Mouse (Mus musculus) hindbrain, embryonic 13.5 days (tissue): ENCODE measurements around the gene Rpusd4. TPM values are rescaled to one million over a fixed set of nuclear protein-coding genes. Genes with fewer than 3 reads are reported as not detected.

Source experiments
- ATAC-seq: fragments of 200-750 bp; cut with Nextera tagmentation; 2 replicates; pipeline ENCODE4 v1.8.0; 2017; ENCODE audit warnings: moderate TSS enrichment; ENCODE audit not compliant: low FRiP score
- H3K27ac ChIP-seq: fragments of 300-500 bp; sonication (generic); 2 replicates; pipeline ENCODE4 v1.5.1; 2015; ENCODE audit warnings: inconsistent platforms, mild to moderate bottlenecking, moderate library complexity
- H3K27me3 ChIP-seq: fragments of 300-500 bp; sonication (generic); 2 replicates; pipeline ENCODE4 v1.6.1; 2015; ENCODE audit warnings: mild to moderate bottlenecking, inconsistent platforms
- H3K36me3 ChIP-seq: fragments of 300-500 bp; sonication (generic); 2 replicates; pipeline ENCODE4 v1.6.1; 2015; ENCODE audit warnings: mild to moderate bottlenecking, inconsistent platforms
- H3K4me1 ChIP-seq: fragments of 300-500 bp; sonication (generic); replicated peaks from 2 replicates; pipeline ENCODE4 v1.6.1; 2015; ENCODE audit warnings: inconsistent platforms
- H3K4me2 ChIP-seq: fragments of 300-500 bp; sonication (generic); 2 replicates; pipeline ENCODE4 v1.6.1; 2015; ENCODE audit warnings: inconsistent platforms, mild to moderate bottlenecking, moderate library complexity
- H3K4me3 ChIP-seq: fragments of 300-500 bp; sonication (generic); 2 replicates; pipeline ENCODE4 v1.5.1; 2015; ENCODE audit warnings: mild to moderate bottlenecking, inconsistent platforms
- H3K9ac ChIP-seq: fragments of 300-500 bp; sonication (generic); 2 replicates; pipeline ENCODE4 v1.6.1; 2015; ENCODE audit warnings: mild to moderate bottlenecking, inconsistent platforms
- H3K9me3 ChIP-seq: fragments of 300-500 bp; sonication (generic); 2 replicates; pipeline ENCODE4 v1.6.1; 2016; ENCODE audit warnings: inconsistent platforms
- WGBS: fragments of 180-500 bp; shearing (Covaris S2); methylation state at CpG from one replicate; pipeline ENCODE4 v1.1.7; 2015; 5-methylcytosine and 5-hydroxymethylcytosine counted together
- polyA plus RNA-seq: library from polyadenylated mRNA; unstranded; fragments of >200 nt; fragmentation: Nextera tagmentation; extraction: Ambion mirVana; gene quantifications from 2 replicates; pipeline ENCODE4 v1.2.1, GENCODE M21; 2015

Gene Rpusd4
- polyA plus RNA-seq, 1 experiment from 2014 or later = 19.9 TPM

- 97% methylated on average over 2 of the region's 2 CpGs for WGBS
- H3K4me2 ChIP-seq = no peak overlapping the region
- no peak overlapping the region for H3K27ac ChIP-seq
- peaks cover 7% of the 10 kb centered on the region; the same call in 1 of the 2 replicates for H3K36me3 ChIP-seq
- peaks cover 18% of the 10 kb centered on the region for H3K4me1 ChIP-seq
- no peaks in the 10 kb centered on the region for H3K9me3 ChIP-seq
- no peak overlapping the region for H3K4me3 ChIP-seq
- ATAC-seq = no peak
- H3K27me3 ChIP-seq = no peaks in the 10 kb centered on the region
- H3K9ac ChIP-seq = no peak overlapping the region
Observed at GRCm38 (mm10) chr9:35263431-35263830, 4.2 kb upstream of the Rpusd4 start.

- no peak overlapping the region for H3K27ac ChIP-seq
- H3K4me3 ChIP-seq = no peak overlapping the region
- no peaks in the 10 kb centered on the region for H3K27me3 ChIP-seq
- 94% methylated on average over 3 of the region's 3 CpGs for WGBS
- H3K9ac ChIP-seq = no peak overlapping the region
- H3K4me2 ChIP-seq = no peak overlapping the region
- no peak for ATAC-seq
- H3K4me1 ChIP-seq = peaks cover 23% of the 10 kb centered on the region
- H3K36me3 ChIP-seq = no peaks in the 10 kb centered on the region
- H3K9me3 ChIP-seq = no peaks in the 10 kb centered on the region
Observed at GRCm38 (mm10) chr9:35264509-35264908, 3.2 kb upstream of the Rpusd4 start.

- no peaks in the 10 kb centered on the region for H3K27me3 ChIP-seq
- H3K4me1 ChIP-seq = peaks cover 25% of the 10 kb centered on the region
- H3K9ac ChIP-seq = peak overlapping the region; percentile 77
- peak overlapping the region; percentile 66 for H3K4me2 ChIP-seq
- H3K9me3 ChIP-seq = no peaks in the 10 kb centered on the region
- H3K4me3 ChIP-seq = peak overlapping the region; percentile 79
- WGBS = 2% methylated on average over 21 of the region's 21 CpGs
- peak; percentile 65 for ATAC-seq
- peak overlapping the region; percentile 81 for H3K27ac ChIP-seq
- H3K36me3 ChIP-seq = peaks cover 10% of the 10 kb centered on the region
Observed at GRCm38 (mm10) chr9:35267976-35268715, 481 bp downstream of the Rpusd4 start.

GRCm38 (mm10) chr9:35277855-35278365 is 10.2 kb downstream of the Rpusd4 start:
- H3K27ac ChIP-seq = no peak overlapping the region

GRCm38 (mm10) chr9:35278451-35278850 is 10.8 kb downstream of the Rpusd4 start:
- H3K4me3 ChIP-seq = no peak overlapping the region
- WGBS = 87% methylated on average over 4 of the region's 4 CpGs

More at GRCm38 (mm10) chr9:35277855-35278365, 10.2 kb downstream of the Rpusd4 start:
- H3K27me3 ChIP-seq = 0 out of 2 replicates have a peak, but pooled peaks cover under 1% of the 10 kb centered on the region
- H3K9ac ChIP-seq = no peak overlapping the region
- no peak for ATAC-seq
- H3K9me3 ChIP-seq = no peaks in the 10 kb centered on the region
- peaks cover 44% of the 10 kb centered on the region for H3K36me3 ChIP-seq
- no peaks in the 10 kb centered on the region for H3K4me1 ChIP-seq
- H3K4me2 ChIP-seq = no peak overlapping the region
- H3K4me3 ChIP-seq = no peak overlapping the region
- WGBS = 91% methylated on average over 3 of the region's 3 CpGs

GRCm38 (mm10) chr9:35282006-35282850 is 14.6 kb downstream of the Rpusd4 start:
- Histone ChIP-seq H3K4me1 (no peaks in the 10 kb centered on the region), H3K36me3 (peaks cover 9% of the 10 kb centered on the region), H3K27me3 (peaks cover 42% of the 10 kb centered on the region), H3K4me3 (no peak overlapping the region), H3K9ac (no peak overlapping the region), H3K27ac (no peak overlapping the region), H3K9me3 (no peaks in the 10 kb centered on the region), H3K4me2 (no peak overlapping the region)
- 20% methylated on average over 5 of the region's 5 CpGs for WGBS
- 0 out of 2 replicates have a peak, but pooled peaks have one; percentile 34 for ATAC-seq

More at GRCm38 (mm10) chr9:35278451-35278850, 10.8 kb downstream of the Rpusd4 start:
- Histone ChIP-seq H3K4me1 (no peaks in the 10 kb centered on the region), H3K36me3 (peaks cover 39% of the 10 kb centered on the region), H3K4me2 (no peak overlapping the region), H3K9me3 (no peaks in the 10 kb centered on the region), H3K27me3 (peaks cover 6% of the 10 kb centered on the region), H3K27ac (no peak overlapping the region), H3K9ac (0 out of 2 replicates have a peak overlapping the region, but pooled peaks have one; percentile 9)
- no peak for ATAC-seq

- no peak overlapping the region for H3K27ac ChIP-seq
- peaks cover 3% of the 10 kb centered on the region for H3K36me3 ChIP-seq
- peaks cover 48% of the 10 kb centered on the region for H3K27me3 ChIP-seq
- 64% methylated on average over 5 of the region's 5 CpGs for WGBS
- no peaks in the 10 kb centered on the region for H3K4me1 ChIP-seq
- no peak overlapping the region for H3K4me2 ChIP-seq
- H3K4me3 ChIP-seq = no peak overlapping the region
- H3K9me3 ChIP-seq = no peaks in the 10 kb centered on the region
- 0 out of 2 replicates have a peak, but pooled peaks have one; percentile 33 for ATAC-seq
- no peak overlapping the region for H3K9ac ChIP-seq
Observed at GRCm38 (mm10) chr9:35282851-35283200, 15.2 kb downstream of the Rpusd4 start.

GRCm38 (mm10) chr9:35283415-35284069 is 15.9 kb downstream of the Rpusd4 start:
- Histone ChIP-seq H3K9ac (no peak overlapping the region), H3K4me2 (no peak overlapping the region), H3K27me3 (peaks cover 55% of the 10 kb centered on the region), H3K4me1 (no peaks in the 10 kb centered on the region), H3K27ac (no peak overlapping the region), H3K9me3 (no peaks in the 10 kb centered on the region), H3K36me3 (no peaks in the 10 kb centered on the region; the same call in 1 of the 2 replicates), H3K4me3 (no peak overlapping the region)
- ATAC-seq = peak; percentile 52
- 60% methylated on average over 13 of the region's 13 CpGs for WGBS

GRCm38 (mm10) chr9:35284351-35284750 is 16.7 kb downstream of the Rpusd4 start:
- H3K9me3 ChIP-seq = no peaks in the 10 kb centered on the region
- H3K36me3 ChIP-seq = no peaks in the 10 kb centered on the region
- H3K27me3 ChIP-seq = peaks cover 64% of the 10 kb centered on the region
- H3K27ac ChIP-seq = no peak overlapping the region
- H3K4me1 ChIP-seq = no peaks in the 10 kb centered on the region
- WGBS = 89% methylated on average over 4 of the region's 4 CpGs
- ATAC-seq = no peak
- H3K9ac ChIP-seq = no peak overlapping the region
- no peak overlapping the region for H3K4me2 ChIP-seq
- no peak overlapping the region for H3K4me3 ChIP-seq

- 69% methylated on average over 3 of the region's 3 CpGs for WGBS
- ATAC-seq = no peak
- Histone ChIP-seq H3K27ac (no peak overlapping the region), H3K9me3 (no peaks in the 10 kb centered on the region), H3K36me3 (no peaks in the 10 kb centered on the region), H3K4me1 (no peaks in the 10 kb centered on the region), H3K27me3 (peaks cover 83% of the 10 kb centered on the region), H3K9ac (no peak overlapping the region), H3K4me2 (no peak overlapping the region), H3K4me3 (no peak overlapping the region)
Observed at GRCm38 (mm10) chr9:35286351-35286750, 18.7 kb downstream of the Rpusd4 start.

GRCm38 (mm10) chr9:35289992-35290391 is 22.3 kb downstream of the Rpusd4 start:
- H3K9me3 ChIP-seq = no peaks in the 10 kb centered on the region
- H3K36me3 ChIP-seq = no peaks in the 10 kb centered on the region
- H3K27me3 ChIP-seq = peaks cover 89% of the 10 kb centered on the region
- H3K4me2 ChIP-seq = no peak overlapping the region
- no peak overlapping the region for H3K27ac ChIP-seq
- 0 out of 2 replicates have a peak, but pooled peaks have one; percentile 39 for ATAC-seq
- no peak overlapping the region for H3K9ac ChIP-seq
- no peaks in the 10 kb centered on the region for H3K4me1 ChIP-seq
- 14% methylated on average over 7 of the region's 7 CpGs for WGBS
- no peak overlapping the region for H3K4me3 ChIP-seq

GRCm38 (mm10) chr9:35290417-35290816 is 22.8 kb downstream of the Rpusd4 start:
- H3K4me3 ChIP-seq = no peak overlapping the region
- H3K27me3 ChIP-seq = peaks cover 85% of the 10 kb centered on the region
- no peak overlapping the region for H3K4me2 ChIP-seq
- no peak overlapping the region for H3K27ac ChIP-seq
- H3K9me3 ChIP-seq = no peaks in the 10 kb centered on the region
- no peak overlapping the region for H3K9ac ChIP-seq
- WGBS = 90% methylated on average over 3 of the region's 3 CpGs
- no peak for ATAC-seq
- no peaks in the 10 kb centered on the region for H3K4me1 ChIP-seq
- no peaks in the 10 kb centered on the region for H3K36me3 ChIP-seq
